Mouse (Mus musculus) limb, embryonic 14.5 days (tissue): ENCODE measurements around the gene Gm8113. TPM values are rescaled to one million over a fixed set of nuclear protein-coding genes. Genes with fewer than 3 reads are reported as not detected.
"Not testable (repeated sequence)": the region's sequence is repeated elsewhere in the genome, so short reads cannot be mapped to it uniquely, and the experiment has no call there.

ENCODE experiments used
- ATAC-seq: fragments of 200-750 bp; cut with Nextera tagmentation; 2 replicates; pipeline ENCODE4 v1.8.0; 2017; ENCODE audit warnings: low read depth, moderate number of reproducible peaks, moderate TSS enrichment; ENCODE audit not compliant: low FRiP score
- DNase-seq: peaks from one replicate; pipeline ENCODE4 v3.0.0-alpha.2; 2015; ENCODE audit warnings: low spot score
- H3K27ac ChIP-seq: fragments of 300-500 bp; sonication (generic); replicated peaks from 2 replicates; pipeline ENCODE4 v1.5.1; 2014; ENCODE audit warnings: low read depth, mild to moderate bottlenecking, low read length, moderate library complexity, mixed read lengths
- H3K27me3 ChIP-seq: fragments of 300-500 bp; sonication (generic); 2 replicates; pipeline ENCODE4 v1.6.1; 2014; ENCODE audit warnings: low read length, mixed read lengths; ENCODE audit not compliant: control insufficient read depth, insufficient read depth
- H3K36me3 ChIP-seq: fragments of 300-500 bp; sonication (generic); 2 replicates; pipeline ENCODE4 v1.6.1; 2014; ENCODE audit warnings: mild to moderate bottlenecking, low read length, moderate library complexity, mixed read lengths; ENCODE audit not compliant: control insufficient read depth, insufficient read depth
- H3K4me1 ChIP-seq: fragments of 300-500 bp; sonication (generic); 2 replicates; pipeline ENCODE4 v1.6.1; 2014; ENCODE audit warnings: antibody characterized with exemption, low read length, mixed read lengths; ENCODE audit not compliant: control insufficient read depth, insufficient read depth
- H3K4me2 ChIP-seq: fragments of 300-500 bp; sonication (generic); replicated peaks from 2 replicates; pipeline ENCODE4 v1.6.1; 2014; ENCODE audit warnings: low read depth, mild to moderate bottlenecking, low read length, moderate library complexity; ENCODE audit not compliant: severe bottlenecking
- H3K4me3 ChIP-seq: fragments of 300-500 bp; sonication (generic); replicated peaks from 2 replicates; pipeline ENCODE4 v1.5.1; 2014; ENCODE audit warnings: low read length
- H3K9ac ChIP-seq: fragments of 300-500 bp; sonication (generic); 2 replicates; pipeline ENCODE4 v1.6.1; 2014; ENCODE audit warnings: mild to moderate bottlenecking, low read depth, low read length, moderate library complexity; ENCODE audit not compliant: severe bottlenecking
- H3K9me3 ChIP-seq: fragments of 300-500 bp; sonication (generic); 2 replicates; pipeline ENCODE4 v1.6.1; 2016; ENCODE audit warnings: low read length; ENCODE audit not compliant: control insufficient read depth
- POLR2A ChIP-seq: fragments of 200-500 bp; IDR thresholded peaks from 2 replicates; pipeline ENCODE4 v1.8.0; 2012; ENCODE audit warnings: inconsistent platforms, mild to moderate bottlenecking, moderate library complexity, borderline replicate concordance; ENCODE audit not compliant: insufficient read depth, insufficient read length; ENCODE audit errors: extremely low read depth
- WGBS: fragments of 180-500 bp; shearing (Covaris S2); extraction: QIAGEN DNeasy Blood & Tissue Kit; methylation state at CpG from one replicate; pipeline ENCODE4 v1.1.7; 2014; 5-methylcytosine and 5-hydroxymethylcytosine counted together
- polyA plus RNA-seq, 2 experiments: library from polyadenylated mRNA; depleted of rRNA in 1 of 2; stranded (reverse) in 1 of 2; unstranded in 1 of 2; fragments of >200 nt; fragmentation: Nextera tagmentation in 1 of 2; extraction: Ambion mirVana in 1 of 2; gene quantifications; 2 replicates each; pipeline versions ENCODE4 v1.2.1 to v1.2.3; 2012 to 2014

Gm8113 gene
- polyA plus RNA-seq (2012; rRNA removed) (7.1 and 7.2 TPM in 2 replicates), polyA plus RNA-seq (2014; fragmentation: Nextera tagmentation; extraction: Ambion mirVana) (5.2 and 6.6 TPM in 2 replicates)

- peak; percentile 16; the same call in 1 of the 2 replicates for TF ChIP-seq POLR2A
- Histone ChIP-seq H3K9ac (peak within 1 kb of the TSS; percentile 64), H3K4me2 (peak within 1 kb of the TSS; percentile 44), H3K27ac (peak within 1 kb of the TSS; percentile 73), H3K4me3 (peak within 1 kb of the TSS; percentile 45)
- ATAC-seq, result peak; percentile 93
- H3K4me1 ChIP-seq, H3K36me3 ChIP-seq, H3K27me3 ChIP-seq, H3K9me3 ChIP-seq: not testable (repeated sequence)
- 8% methylated on average over 10 of the region's 10 CpGs for WGBS
- DNase-seq, result peak; percentile 89
These were observed at the start of gene Gm8113 for GRCm38 (mm10) chr14:43924688-43925403. Gene Gm8113, plus strand, starts transcription at chr14:43925390.

GRCm38 (mm10) chr14:43875417-43875816, 49.8 kb upstream of the Gm8113 start, which contains the start of gene Ear1:
Gene Ear1, minus strand, starts transcription at chr14:43875517.
- not testable (repeated sequence) for H3K27ac ChIP-seq, H3K9me3 ChIP-seq, H3K27me3 ChIP-seq, H3K4me3 ChIP-seq, H3K4me2 ChIP-seq, H3K9ac ChIP-seq, H3K36me3 ChIP-seq, H3K4me1 ChIP-seq, ATAC-seq, DNase-seq
- WGBS, result 90% methylated on average over 2 of the region's 3 CpGs

GRCm38 (mm10) chr14:43877789-43878188, 47.4 kb upstream of the Gm8113 start:
- not testable (repeated sequence) for H3K4me1 ChIP-seq, H3K4me2 ChIP-seq, ATAC-seq, H3K9ac ChIP-seq, H3K36me3 ChIP-seq, H3K27me3 ChIP-seq, H3K4me3 ChIP-seq, DNase-seq, H3K9me3 ChIP-seq, H3K27ac ChIP-seq
- 75% methylated on average over 1 of the region's 2 CpGs for WGBS

GRCm38 (mm10) chr14:43879966-43880545, 45.1 kb upstream of the Gm8113 start:
- WGBS, result 79% methylated on average over 5 of the region's 5 CpGs
- not testable (repeated sequence) for H3K27me3 ChIP-seq, H3K4me2 ChIP-seq, H3K27ac ChIP-seq, DNase-seq, H3K9me3 ChIP-seq, H3K4me3 ChIP-seq, H3K36me3 ChIP-seq, H3K9ac ChIP-seq, H3K4me1 ChIP-seq, ATAC-seq

GRCm38 (mm10) chr14:43886235-43886634, 39.0 kb upstream of the Gm8113 start:
- not testable (repeated sequence) for H3K4me1 ChIP-seq, H3K36me3 ChIP-seq, H3K27me3 ChIP-seq, H3K27ac ChIP-seq, H3K4me2 ChIP-seq, H3K4me3 ChIP-seq, DNase-seq, ATAC-seq, H3K9me3 ChIP-seq, H3K9ac ChIP-seq
- 61% methylated on average over 1 of the region's 1 CpGs for WGBS

GRCm38 (mm10) chr14:43891288-43891687, 33.9 kb upstream of the Gm8113 start:
- H3K27ac ChIP-seq, H3K9me3 ChIP-seq, DNase-seq, H3K9ac ChIP-seq, H3K4me1 ChIP-seq, H3K36me3 ChIP-seq, H3K4me2 ChIP-seq, H3K4me3 ChIP-seq, ATAC-seq, H3K27me3 ChIP-seq: not testable (repeated sequence)
- WGBS, result no CpG with 5 or more reads among the region's 1 CpGs

GRCm38 (mm10) chr14:43895357-43895756, 29.8 kb upstream of the Gm8113 start:
- H3K9me3 ChIP-seq, H3K27me3 ChIP-seq, H3K9ac ChIP-seq, H3K27ac ChIP-seq, H3K36me3 ChIP-seq, DNase-seq, H3K4me3 ChIP-seq, ATAC-seq, H3K4me2 ChIP-seq, H3K4me1 ChIP-seq: not testable (repeated sequence)
- WGBS, result 42% methylated on average over 1 of the region's 2 CpGs

GRCm38 (mm10) chr14:43898577-43898976, 26.6 kb upstream of the Gm8113 start:
- H3K27me3 ChIP-seq, DNase-seq, H3K9me3 ChIP-seq, H3K4me2 ChIP-seq, H3K9ac ChIP-seq, H3K4me1 ChIP-seq, H3K27ac ChIP-seq, H3K4me3 ChIP-seq, H3K36me3 ChIP-seq, ATAC-seq: not testable (repeated sequence)
- WGBS, result 77% methylated on average over 3 of the region's 3 CpGs
